Mouse (Mus musculus): ENCODE results near the gene Aqp12.
"Not testable (repeated sequence)": the region's sequence is repeated elsewhere in the genome, so short reads cannot be mapped to it uniquely, and the experiment has no call there.

Aqp12 gene

DNA sequence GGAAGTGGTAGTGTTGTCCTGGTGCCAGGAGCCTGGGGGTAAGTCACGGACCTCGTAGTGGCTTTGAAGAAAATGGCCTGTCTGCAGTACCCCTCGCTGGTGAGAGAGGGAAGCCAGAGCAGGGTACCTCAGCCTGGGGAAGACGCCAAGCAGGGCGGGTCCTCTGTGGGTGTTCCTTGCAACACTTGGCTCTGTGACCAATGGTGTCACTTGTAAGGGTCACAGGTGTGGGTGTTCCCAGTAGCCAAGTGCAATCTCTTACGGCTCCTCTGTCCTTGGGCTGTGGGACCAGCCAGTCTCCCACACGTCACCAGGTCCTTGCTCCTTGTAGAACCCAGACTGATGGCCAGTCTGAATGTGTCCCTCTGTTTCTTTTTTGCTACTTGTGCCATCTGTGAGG lies at the start of gene Aqp12:
TSS of gene Aqp12 (plus strand) at position 274 of the 400 bp plus-strand sequence.
- DNase-seq (ENCODE audit: low read depth, low spot score): no peak

DNA sequence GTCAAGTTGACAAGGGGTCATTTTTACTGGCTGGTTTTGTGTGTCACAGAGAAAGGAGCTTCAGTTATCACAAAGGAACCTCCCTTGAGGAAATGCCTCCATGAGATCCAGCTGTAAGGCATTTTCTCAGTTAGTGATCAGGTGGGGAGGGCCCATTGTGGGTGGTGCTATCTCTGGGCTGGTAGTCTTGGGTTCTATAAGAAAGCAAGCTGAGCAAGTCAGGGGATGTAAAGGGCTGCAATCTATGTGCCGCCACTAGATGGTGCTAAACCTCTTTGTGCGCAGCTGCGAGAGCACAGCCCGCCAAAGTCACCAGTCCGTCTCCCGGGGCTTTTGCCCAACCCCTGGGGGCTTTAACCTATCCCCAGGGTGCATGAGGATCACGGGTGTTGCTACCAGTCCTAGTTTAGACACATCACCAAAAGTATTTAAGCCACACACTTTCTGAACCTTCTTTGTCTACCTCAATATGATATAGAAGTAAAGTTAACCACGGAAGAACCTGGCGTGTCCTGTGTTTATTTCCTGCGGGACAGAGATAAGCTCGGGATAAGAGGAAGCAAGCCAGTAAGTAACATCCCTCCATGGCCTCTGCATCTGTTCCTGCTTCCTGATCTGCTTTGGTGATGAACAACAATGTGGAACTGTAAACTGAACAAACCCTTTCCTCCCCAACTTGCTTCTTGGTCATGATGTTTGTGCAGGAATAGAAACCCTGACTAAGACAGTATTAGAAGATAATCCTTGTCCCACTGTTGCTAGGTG lies 49.4 kb upstream of the Aqp12 start:
- not testable (repeated sequence) for DNase-seq (ENCODE audit: low read depth, low spot score)

DNA sequence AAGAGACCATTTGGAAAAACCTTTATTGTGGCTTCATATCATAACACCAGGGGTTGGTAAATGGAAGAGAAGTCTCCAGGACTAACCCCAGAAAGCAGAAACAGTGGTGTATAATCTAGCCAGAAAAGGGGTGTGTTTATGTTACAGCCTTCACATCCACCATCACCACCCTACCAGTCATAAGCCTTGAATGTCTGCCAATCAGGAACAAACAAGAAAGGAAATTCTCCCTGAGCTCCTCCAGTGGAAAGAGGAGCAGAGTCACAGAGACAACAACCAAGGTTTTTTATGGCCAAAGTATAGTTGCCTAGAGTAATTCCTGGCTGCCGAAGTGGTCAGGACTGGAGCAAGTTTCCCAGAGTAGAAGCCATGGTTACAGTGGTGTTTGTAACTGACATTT lies 47.1 kb upstream of the Aqp12 start:
- DNase-seq (ENCODE audit: low read depth, low spot score): no peak

DNA sequence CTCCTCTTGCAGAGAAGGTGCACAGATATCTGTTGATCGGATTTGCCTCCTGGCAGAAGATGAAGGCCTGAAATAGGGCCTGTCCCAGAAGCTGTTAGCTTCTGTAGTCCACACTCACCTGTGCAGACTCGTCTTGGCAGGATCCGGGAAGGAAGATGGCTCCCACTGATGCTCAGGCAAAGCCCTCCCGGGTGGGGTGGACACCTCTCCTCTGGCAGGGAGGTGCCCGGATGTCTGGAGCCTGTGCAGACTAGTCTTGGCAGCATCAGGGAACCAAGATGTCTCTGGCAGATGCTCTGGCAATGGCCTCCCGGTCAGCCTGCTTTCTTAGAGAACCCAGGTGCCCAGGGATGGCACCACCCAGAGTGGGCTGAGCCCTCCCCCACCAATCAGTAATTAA lies 35.3 kb upstream of the Aqp12 start:
- not testable (repeated sequence) for DNase-seq (ENCODE audit: low read depth, low spot score)

DNA sequence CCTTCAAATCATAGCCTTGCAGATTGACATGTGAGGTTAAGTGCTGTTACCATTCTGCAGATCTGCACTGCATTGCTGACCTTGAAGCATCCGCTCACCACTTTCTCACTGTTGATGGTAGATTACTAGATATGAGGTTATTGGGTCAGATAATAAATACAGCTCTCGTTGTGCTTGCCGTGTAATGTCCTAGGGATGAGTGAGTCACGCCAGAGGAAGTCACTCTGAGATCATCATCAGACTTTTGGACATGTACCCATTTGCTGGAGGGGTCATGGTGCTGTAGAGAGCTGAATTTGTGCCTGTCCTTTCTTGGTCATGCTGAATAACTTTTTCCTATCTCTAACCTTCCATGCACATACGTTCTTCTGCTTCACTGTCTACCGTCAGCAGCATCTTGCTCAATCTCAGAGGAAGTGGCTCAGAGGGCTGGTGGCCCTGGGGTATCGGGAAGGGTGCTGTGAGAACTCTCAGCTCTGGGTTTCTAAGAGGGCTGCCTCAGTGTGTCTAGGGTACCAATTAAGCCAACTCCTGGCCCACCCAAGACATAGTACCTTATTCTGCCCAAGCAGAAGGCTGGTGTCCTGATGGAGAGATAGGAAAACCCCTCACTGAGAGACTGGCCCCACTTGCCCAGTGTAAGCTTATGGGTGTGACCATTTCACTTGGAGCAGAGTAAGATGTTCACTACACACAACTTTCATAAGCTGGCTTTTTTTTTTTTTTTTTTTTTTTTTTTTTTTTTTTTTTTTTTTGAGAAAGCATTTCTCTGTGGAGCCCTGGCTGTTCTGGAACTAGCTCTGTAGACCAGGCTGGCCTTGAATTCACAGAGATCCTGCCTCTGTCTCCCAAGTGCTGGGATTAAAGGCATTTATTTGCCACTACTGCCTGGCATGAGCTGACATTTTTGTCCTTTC lies 34.0 kb upstream of the Aqp12 start:
- no peak for DNase-seq (ENCODE audit: low read depth, low spot score)

DNA sequence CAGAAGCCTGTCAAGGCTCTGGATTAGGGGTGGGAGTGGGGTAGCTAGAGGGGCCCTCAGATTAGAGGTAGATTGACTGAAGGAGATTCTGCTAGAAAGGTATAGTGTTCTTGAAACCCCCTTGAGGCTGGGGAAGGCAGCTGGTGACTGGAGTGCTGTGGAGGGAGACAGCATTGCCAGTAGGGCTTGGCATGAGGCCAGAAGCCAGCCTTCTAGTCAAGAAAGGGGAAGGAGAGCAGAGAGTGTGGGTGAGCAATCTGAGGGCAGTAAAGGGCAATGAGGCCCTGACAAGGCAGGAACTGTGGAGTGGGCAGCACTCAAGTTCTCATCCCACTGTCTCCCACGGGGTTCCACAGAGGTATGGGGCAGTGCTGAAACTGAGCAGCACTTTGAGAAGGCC lies 33.3 kb upstream of the Aqp12 start:
- DNase-seq (ENCODE audit: low read depth, low spot score): no peak

DNA sequence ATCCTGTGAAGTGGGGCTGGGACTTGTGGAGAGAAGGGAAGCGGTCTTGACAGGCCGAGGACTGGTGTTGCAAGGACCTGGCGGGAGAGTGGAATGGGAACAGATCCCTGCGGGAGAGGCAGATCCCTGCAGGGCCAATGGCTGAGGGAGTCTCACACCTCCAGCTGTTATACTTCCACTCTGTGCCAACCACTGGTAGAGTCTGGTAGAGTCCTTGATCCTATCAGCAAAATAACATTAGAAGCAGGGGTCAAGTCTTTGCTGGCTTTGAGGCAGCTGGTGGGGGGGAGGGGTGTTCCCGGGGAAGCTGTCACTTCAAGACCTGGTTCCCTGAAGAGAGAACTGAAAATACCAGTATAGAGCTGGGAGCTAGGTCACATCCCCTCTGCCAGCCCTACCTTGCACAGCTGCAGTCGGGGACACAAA lies 30.0 kb upstream of the Aqp12 start:
- DNase-seq (ENCODE audit: low read depth, low spot score): no peak

DNA sequence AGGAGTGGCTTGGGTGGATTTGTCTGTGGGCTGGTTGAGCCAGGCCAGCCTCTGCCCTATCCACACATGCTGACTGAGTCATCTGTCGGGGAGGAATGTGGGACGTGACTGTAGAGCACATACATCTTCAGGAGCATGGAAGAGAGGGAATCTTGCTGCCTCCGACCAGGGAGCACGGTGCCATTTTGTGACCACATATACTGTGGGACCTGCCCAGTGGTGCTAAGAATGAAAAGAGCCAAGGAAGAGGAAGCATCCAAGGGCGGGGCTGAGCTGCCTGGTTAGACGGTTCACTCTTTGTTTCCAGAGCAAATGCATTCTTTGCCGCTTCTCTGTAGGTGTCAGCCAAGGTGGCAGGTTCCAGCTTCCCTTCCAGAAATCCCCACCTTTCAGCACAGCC lies 27.5 kb upstream of the Aqp12 start:
- DNase-seq (ENCODE audit: low read depth, low spot score): no peak

DNA sequence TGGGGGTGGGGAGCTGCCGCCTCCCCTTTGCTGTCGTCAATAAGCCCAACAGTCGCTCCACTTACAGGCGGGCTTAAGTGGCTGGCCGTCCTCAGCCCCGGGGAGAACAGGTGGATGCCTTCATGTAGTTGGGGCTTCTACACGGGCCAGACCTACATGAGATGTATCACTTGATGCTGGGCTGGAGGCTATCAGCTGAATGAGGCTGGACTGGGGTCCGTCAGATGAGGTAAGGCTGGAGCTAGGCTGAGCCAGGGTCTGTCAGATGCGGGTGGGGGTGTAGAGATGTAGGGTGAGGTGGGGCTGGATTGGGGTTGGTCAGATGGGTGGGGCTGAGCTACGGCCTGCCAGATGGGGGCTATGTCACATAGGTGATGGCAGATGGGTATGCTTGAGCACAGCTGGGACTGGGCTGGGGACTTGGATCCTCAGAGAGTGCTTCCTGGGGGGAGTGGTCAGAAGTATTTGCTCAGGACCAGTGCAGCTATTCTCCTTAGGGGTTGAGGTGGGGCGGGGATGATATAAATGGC lies 27.0 kb upstream of the Aqp12 start:
- DNase-seq (ENCODE audit: low read depth, low spot score): no peak

DNA sequence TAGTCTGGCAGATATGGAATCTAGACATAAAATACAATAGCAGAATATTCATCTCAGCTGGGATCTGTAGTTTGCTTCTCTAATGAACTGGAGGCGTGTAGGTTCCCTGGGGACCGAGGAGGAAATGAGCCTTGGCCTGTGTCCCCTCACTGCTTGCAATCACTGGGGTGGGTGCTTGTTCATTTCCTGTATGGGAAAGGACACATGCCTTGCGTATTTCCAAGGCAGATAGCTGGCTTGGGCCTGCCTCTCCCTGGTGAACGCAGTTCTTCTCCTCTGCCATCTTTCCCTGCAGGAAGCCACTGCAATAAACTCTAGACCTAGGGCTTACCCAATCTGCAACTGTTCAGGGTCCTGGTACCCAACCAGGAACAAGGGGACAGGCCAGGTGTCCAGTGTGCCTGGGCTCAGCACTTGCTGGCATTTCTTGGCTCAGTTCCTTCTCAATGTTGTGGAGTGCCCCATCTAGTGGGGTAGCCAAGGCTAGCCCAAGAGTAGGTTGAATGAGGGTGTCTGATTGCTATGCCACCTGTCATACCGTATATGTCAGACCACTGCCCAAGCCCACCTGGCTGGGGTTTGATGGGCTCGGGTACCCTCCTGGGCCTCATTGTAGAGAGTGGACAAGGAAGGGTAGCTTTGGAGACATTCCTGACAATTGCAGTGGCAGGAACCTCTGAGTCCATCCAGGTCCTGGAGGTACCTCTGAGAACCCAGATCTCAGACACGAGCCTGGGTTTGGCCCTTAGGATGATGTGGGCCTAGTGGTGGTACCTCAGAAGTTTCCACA lies 24.9 kb upstream of the Aqp12 start:
- DNase-seq (ENCODE audit: low read depth, low spot score): no peak

DNA sequence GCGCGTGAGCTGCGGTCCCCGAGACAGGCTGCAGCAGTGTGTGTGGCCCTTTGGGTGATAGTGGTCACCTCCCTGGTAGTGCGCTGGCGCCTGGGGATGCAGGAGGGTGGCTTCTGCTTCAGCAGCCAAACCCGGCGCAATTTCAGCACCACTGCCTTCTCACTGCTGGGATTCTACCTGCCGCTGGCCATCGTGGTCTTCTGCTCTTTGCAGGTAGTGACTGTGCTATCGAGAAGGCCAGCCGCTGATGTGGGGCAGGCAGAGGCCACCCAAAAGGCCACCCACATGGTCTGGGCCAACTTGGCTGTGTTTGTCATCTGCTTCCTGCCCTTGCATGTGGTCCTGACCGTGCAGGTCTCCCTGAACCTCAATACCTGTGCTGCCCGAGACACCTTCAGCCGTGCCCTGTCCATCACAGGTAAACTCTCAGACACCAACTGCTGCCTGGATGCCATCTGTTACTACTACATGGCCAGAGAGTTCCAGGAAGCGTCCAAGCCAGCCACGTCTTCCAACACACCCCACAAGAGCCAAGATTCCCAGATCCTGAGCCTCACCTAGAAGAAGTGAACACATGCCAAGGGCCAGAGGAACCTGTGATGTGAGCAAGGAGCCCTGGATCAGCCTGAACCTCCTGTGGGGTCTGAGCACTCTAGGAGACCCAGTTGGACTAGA lies 23.1 kb upstream of the Aqp12 start:
- DNase-seq (ENCODE audit: low read depth, low spot score): no peak

DNA sequence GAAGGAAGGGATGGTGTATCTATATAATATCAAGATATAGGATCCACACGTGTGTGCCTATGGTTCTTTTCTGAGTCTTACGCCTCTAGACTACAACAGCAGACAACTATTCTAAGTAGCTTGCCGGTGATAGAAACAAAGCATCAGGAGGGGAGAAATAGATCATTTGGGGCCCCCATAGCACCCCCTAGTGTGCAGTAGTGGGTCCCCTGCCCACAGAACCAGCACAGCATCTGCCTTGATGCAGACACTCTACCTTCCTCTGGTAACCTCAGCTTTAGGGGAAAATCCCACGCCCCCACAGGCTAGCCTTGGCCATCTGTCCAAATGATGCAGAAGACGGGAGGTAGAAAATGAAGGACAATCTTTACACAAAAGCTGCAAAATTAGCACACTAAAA lies 21.1 kb upstream of the Aqp12 start:
- DNase-seq (ENCODE audit: low read depth, low spot score): no peak

DNA sequence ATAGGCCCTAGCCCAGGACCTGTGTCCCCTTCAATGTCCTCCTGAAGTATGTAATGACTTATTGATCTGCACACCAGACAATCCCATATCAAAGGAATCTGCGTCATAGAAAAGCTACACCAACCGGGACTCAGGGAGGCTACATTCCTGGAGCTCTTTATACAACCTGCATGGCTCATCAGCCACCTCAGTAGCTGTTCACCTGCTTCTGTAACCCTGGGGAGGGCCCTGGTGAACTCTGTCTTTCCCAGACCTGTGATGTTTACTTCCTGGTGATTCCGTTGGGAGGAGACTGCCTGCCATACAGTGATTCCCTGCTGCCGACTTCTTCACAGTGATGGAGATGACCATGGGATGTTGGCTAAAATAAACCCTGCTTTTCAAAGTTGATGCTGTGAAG lies 17.2 kb upstream of the Aqp12 start:
- no peak for DNase-seq (ENCODE audit: low read depth, low spot score)

DNA sequence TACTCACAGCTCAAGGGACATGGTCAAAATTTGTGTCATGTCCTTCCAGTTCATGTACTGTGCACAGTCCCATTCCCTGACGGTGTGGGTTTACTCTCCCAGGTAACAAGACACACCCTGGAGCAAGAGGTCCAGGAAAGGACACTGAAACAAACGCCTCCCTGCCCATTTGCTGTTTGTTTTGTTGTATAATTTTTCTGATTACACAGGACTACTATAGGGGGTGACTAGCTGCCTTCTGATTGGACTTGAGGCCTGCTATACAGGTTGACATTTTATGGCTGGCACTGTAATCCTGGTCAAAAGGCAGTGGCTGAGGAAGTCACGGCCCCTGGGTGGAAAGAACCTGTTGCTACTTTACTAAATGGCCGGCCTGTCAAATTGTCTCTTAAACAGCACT lies 16.2 kb upstream of the Aqp12 start:
- no peak for DNase-seq (ENCODE audit: low read depth, low spot score)

DNA sequence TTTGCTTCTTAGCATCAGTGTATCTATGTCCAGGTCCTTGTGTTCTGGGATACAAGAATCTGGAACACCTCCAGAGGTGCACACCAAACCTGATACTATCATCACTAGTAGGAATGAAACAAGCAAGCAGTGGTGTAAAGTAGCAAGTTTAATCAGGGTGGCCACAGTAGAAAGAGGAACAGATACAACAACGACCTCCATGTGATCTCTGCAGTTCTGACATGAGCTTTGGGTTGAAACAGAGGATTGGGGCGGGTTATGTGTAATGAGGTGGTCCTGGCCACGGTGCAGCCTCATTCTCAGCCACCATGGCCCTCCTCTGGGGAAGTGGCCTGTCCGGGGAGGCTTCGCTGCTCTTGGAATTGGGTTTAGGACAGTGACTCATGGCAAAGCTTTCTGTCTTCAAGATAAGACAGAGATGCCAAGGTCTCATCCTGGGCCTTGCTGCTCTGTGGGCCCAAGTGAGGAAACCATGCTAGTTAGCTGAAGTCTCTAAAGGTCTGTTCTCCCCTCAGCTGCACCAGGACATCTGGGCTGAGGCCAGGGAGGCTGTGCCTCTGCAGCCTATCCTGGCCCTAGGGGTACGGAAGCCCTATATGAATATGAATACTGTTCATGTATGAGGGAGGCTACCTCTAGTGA lies 13.8 kb upstream of the Aqp12 start:
- DNase-seq (ENCODE audit: low read depth, low spot score): no peak

DNA sequence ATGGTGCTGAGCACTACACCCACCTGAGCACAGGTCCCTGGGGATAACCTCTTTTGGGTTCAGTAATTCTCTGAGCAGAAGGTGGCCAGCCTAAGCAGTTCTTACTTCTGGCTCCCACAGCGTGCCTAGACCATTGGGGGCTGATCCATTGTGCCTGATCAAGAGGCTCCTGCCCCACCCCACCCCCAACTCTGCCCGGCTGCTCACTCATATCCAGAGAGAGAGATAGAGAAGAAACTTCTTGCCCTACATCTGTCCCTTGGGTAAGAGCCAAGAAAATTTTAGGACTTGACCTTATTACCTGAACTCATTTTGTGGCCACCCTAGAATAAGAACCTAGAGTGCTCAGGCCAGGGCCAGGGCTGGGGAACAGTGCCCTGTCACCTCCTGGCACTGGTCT lies 13.3 kb upstream of the Aqp12 start:
- DNase-seq (ENCODE audit: low read depth, low spot score): no peak

DNA sequence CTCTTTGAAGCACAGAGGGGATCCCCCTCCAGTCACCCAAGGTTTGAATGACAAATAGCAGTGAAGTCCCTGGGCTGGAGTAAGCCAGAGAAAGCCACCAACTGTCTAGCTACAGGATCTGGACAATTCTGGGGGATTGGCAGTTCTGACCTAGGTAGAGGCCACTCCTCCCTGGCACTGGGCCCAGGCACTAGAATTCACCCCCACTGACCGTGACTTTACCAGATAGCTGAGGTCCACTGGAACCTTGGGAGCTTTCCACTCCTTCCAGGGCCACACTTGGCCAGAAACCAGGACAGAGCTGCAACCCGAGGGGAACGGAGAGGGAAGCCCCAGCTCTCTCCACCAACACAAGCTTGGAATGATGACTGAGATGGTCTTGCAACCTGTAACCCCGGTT lies 3.1 kb downstream of the Aqp12 start:
- DNase-seq (ENCODE audit: low read depth, low spot score): no peak

DNA sequence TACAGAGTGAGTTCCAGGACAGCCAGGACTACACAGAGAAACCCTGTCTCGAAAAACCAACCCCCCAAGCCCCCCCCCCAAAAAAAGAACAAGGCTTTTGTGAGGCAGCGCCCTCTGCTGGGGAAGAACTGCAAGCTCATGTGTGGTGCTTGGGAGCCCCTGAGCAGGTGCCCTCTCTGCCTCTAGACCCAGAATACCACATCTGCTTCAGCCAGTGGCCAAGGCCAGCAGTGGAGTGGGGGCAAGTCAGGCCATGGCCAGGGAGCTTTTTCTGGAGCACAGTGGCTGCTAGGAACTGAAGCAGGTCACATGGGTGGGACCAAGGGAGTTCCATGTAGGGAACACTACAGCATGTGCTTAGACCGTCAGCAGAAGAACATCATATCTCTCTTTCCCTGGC lies 4.6 kb downstream of the Aqp12 start:
- peak; percentile 7 for DNase-seq (ENCODE audit: low read depth, low spot score)

DNA sequence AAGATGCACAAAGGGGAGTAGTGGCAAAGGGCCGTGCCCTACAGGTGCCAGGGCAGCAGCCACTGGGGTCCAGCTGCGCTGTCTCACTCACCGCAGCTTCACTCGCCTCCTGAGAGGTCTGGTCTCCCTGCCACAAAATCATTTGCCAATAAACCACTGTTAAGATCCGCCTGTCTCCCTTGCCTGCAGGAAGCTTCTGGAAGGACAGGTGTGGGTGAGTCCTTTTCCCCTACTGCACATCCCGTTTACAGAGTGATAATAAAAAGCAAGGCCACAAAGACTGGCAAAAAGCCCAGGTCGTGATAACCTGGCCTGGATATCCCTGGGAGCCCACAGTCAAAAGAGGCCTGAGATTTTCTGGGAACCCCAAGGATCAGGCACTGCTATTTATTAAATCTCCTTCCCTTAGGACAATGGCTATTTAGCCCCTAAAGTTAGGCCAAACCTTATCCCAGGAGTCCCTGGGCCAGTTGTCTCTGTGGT lies 6.0 kb downstream of the Aqp12 start:
- DNase-seq (ENCODE audit: low read depth, low spot score): no peak

DNA sequence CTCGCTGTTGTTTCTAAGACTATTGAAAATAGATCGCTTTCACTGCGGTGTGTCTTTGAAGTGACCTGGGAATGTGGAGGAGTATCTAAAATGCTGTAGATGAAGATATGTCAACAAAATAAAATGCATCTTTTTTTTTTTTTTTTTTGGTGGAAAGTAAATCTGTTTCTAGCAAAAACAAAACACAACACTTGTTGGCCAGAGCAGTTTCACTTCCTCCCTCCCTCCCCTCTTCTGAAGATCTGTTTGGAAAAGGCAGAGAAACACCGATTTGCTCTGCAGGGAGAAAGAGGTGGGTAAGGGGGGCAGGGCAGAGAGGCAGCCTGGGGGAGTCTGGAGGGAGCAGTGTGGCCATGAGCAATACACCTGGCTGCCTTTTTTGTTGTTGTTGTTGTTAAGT lies 7.2 kb downstream of the Aqp12 start:
- DNase-seq (ENCODE audit: low read depth, low spot score): no peak

DNA sequence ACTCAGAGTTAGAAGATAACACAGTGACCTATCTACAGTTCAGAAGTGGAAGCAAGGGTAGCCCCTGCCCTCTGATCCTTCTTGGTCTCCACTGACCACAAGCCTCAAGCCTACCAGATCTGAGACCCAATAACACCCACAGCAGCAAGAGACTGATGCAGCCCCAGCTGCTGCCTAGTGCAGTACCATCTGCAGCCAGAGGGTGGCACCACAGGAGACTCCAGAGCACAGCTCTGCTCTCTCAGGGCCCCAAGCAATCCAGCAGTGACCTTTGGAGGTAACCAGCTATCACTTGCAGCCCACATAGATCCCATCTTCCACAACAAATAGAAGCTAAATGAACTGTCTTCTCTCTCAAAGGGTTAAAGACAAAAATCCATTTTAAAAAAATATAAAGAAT lies 8.3 kb downstream of the Aqp12 start:
- peak; percentile 70 for DNase-seq (ENCODE audit: low read depth, low spot score)
